Comparison of ENCODE assay signal across 12 mouse cellular contexts in genomic region chr11:120422651-120423568, GRCm38 (mm10). TPM values are rescaled to one million over a fixed set of nuclear protein-coding genes. Genes with fewer than 3 reads are reported as not detected.
DNase-seq lines count a peak whose midpoint lies in the region; ATAC-seq lines count a peak whose summit lies in the region.
"Had no signal": no experiment of that assay in that cellular context is flagged by ENCODE, and none has a peak within 500 bp of the region (broad histone marks: within the 10 kb centered on the region; RNA-seq: fewer than 3 reads in every experiment).

No protein-coding gene starts in this region.

- WGBS in heart, embryonic 11.5 days (ENCODE audit: insufficient replicate concordance), result 84% methylated on average over 13 of the region's 13 CpGs
- 52% methylated on average over 13 of the region's 13 CpGs for WGBS in limb, embryonic 11.5 days
- WGBS in limb, embryonic 10.5 days, result 61% methylated on average over 13 of the region's 13 CpGs
- 50% methylated on average over 13 of the region's 13 CpGs for WGBS in limb, embryonic 15.5 days
- WGBS in forebrain, embryonic 13.5 days, result 92% methylated on average over 13 of the region's 13 CpGs
- 93% methylated on average over 13 of the region's 13 CpGs for WGBS in midbrain, embryonic 10.5 days

- ATAC-seq in heart, embryonic 11.5 days (replicated peaks; ENCODE audit: insufficient number of reproducible peaks, low FRiP score, low TSS enrichment), result no peak
- ATAC-seq in limb, embryonic 11.5 days (ENCODE audit: insufficient number of reproducible peaks, low FRiP score, low TSS enrichment, low read depth), result no peak
- ATAC-seq in limb, embryonic 15.5 days (ENCODE audit: insufficient number of reproducible peaks, low FRiP score, low TSS enrichment, low read depth), result no peak
- no peak for ATAC-seq in forebrain, embryonic 13.5 days
- ATAC-seq: hindbrain, postnatal 0 days; lung, postnatal 0 days had no signal

- no peak overlapping the region for H3K4me2 ChIP-seq in heart, embryonic 11.5 days
- 0 out of 2 replicates have a peak overlapping the region, but pooled peaks have one; percentile 2 for H3K4me2 ChIP-seq in limb, embryonic 11.5 days (ENCODE audit: low read depth, severe bottlenecking)
- no peak overlapping the region for H3K4me2 ChIP-seq in limb, embryonic 15.5 days
- no peak overlapping the region for H3K4me2 ChIP-seq in forebrain, embryonic 13.5 days
- H3K4me2 ChIP-seq: embryonic facial prominence, embryonic 15.5 days had no signal

- no peaks in the 10 kb centered on the region for H3K27me3 ChIP-seq in heart, embryonic 11.5 days (ENCODE audit: control insufficient read depth, insufficient read depth, low read length)
- H3K27me3 ChIP-seq in limb, embryonic 11.5 days (ENCODE audit: control insufficient read depth, insufficient read depth, low read length), result no peaks in the 10 kb centered on the region
- no peaks in the 10 kb centered on the region for H3K27me3 ChIP-seq in limb, embryonic 10.5 days (ENCODE audit: low read depth, poor library complexity, severe bottlenecking)
- H3K27me3 ChIP-seq in limb, embryonic 15.5 days, result no peaks in the 10 kb centered on the region
- no peaks in the 10 kb centered on the region for H3K27me3 ChIP-seq in forebrain, embryonic 13.5 days
- H3K27me3 ChIP-seq in midbrain, embryonic 10.5 days (ENCODE audit: low read depth, poor library complexity, severe bottlenecking), result no peaks in the 10 kb centered on the region
- H3K27me3 ChIP-seq: embryonic facial prominence, embryonic 15.5 days had no signal

- no peaks in the 10 kb centered on the region for H3K4me1 ChIP-seq in heart, embryonic 11.5 days (ENCODE audit: control insufficient read depth, insufficient read depth, low read length)
- no peaks in the 10 kb centered on the region for H3K4me1 ChIP-seq in limb, embryonic 11.5 days (ENCODE audit: control insufficient read depth, insufficient read depth, low read length)
- peaks cover 16% of the 10 kb centered on the region for H3K4me1 ChIP-seq in limb, embryonic 10.5 days
- peaks cover 11% of the 10 kb centered on the region; the same call in 1 of the 2 replicates for H3K4me1 ChIP-seq in limb, embryonic 15.5 days
- H3K4me1 ChIP-seq in forebrain, embryonic 13.5 days, result no peaks in the 10 kb centered on the region
- no peaks in the 10 kb centered on the region for H3K4me1 ChIP-seq in midbrain, embryonic 10.5 days
- H3K4me1 ChIP-seq: embryonic facial prominence, embryonic 15.5 days had no signal

- peaks cover 19% of the 10 kb centered on the region for H3K36me3 ChIP-seq in heart, embryonic 11.5 days (ENCODE audit: control insufficient read depth, insufficient read depth, low read length)
- peaks cover 25% of the 10 kb centered on the region for H3K36me3 ChIP-seq in limb, embryonic 11.5 days (ENCODE audit: control insufficient read depth, insufficient read depth, low read length)
- peaks cover 93% of the 10 kb centered on the region for H3K36me3 ChIP-seq in limb, embryonic 10.5 days
- H3K36me3 ChIP-seq in limb, embryonic 15.5 days, result peaks cover 66% of the 10 kb centered on the region
- H3K36me3 ChIP-seq in forebrain, embryonic 13.5 days (ENCODE audit: poor library complexity, severe bottlenecking), result peaks cover 90% of the 10 kb centered on the region
- H3K36me3 ChIP-seq in midbrain, embryonic 10.5 days, result peaks cover 91% of the 10 kb centered on the region

- no peak for DNase-seq in heart, postnatal 36 days
- peak; percentile 24 for DNase-seq in limb, embryonic 11.5 days (ENCODE audit: low spot score)
- no peak for DNase-seq in limb, embryonic 10.5 days (ENCODE audit: low spot score)
- peak; percentile 15 for DNase-seq in adrenal gland, postnatal 25 days
- no peak for DNase-seq in midbrain, embryonic 10.5 days (ENCODE audit: low spot score)

- peak overlapping the region; percentile 29; the same call in 1 of the 2 replicates for H3K27ac ChIP-seq in heart, embryonic 11.5 days (ENCODE audit: low read depth, low read length)
- H3K27ac ChIP-seq in limb, embryonic 11.5 days (replicated peaks; ENCODE audit: low read depth, low read length), result no peak overlapping the region
- no peak overlapping the region for H3K27ac ChIP-seq in limb, embryonic 10.5 days
- H3K27ac ChIP-seq in limb, embryonic 15.5 days, result peak overlapping the region; percentile 47
- H3K27ac ChIP-seq in forebrain, embryonic 13.5 days, result no peak overlapping the region
- no peak overlapping the region for H3K27ac ChIP-seq in midbrain, embryonic 10.5 days (replicated peaks)
- H3K27ac ChIP-seq: embryonic facial prominence, embryonic 15.5 days; hindbrain, postnatal 0 days; left cerebral cortex, adult 2 months had no signal

- no peak overlapping the region for H3K9ac ChIP-seq in heart, embryonic 11.5 days (ENCODE audit: low read depth, low read length)
- H3K9ac ChIP-seq in limb, embryonic 11.5 days (ENCODE audit: low read length), result no peak overlapping the region
- no peak overlapping the region for H3K9ac ChIP-seq in limb, embryonic 15.5 days
- no peak overlapping the region for H3K9ac ChIP-seq in forebrain, embryonic 13.5 days
- H3K9ac ChIP-seq: embryonic facial prominence, embryonic 15.5 days had no signal

- no peaks in the 10 kb centered on the region for H3K9me3 ChIP-seq in heart, embryonic 11.5 days (replicated peaks; ENCODE audit: control insufficient read depth, low read length)
- no peaks in the 10 kb centered on the region for H3K9me3 ChIP-seq in limb, embryonic 11.5 days (ENCODE audit: control insufficient read depth, low read length)
- H3K9me3 ChIP-seq in limb, embryonic 10.5 days (replicated peaks), result no peaks in the 10 kb centered on the region
- H3K9me3 ChIP-seq in limb, embryonic 15.5 days, result no peaks in the 10 kb centered on the region
- H3K9me3 ChIP-seq in forebrain, embryonic 13.5 days (replicated peaks), result no peaks in the 10 kb centered on the region
- no peaks in the 10 kb centered on the region for H3K9me3 ChIP-seq in midbrain, embryonic 10.5 days (replicated peaks)
- H3K9me3 ChIP-seq: embryonic facial prominence, embryonic 15.5 days had no signal

- intact Hi-C loops in heart, postnatal 36 days (cut with DNase I), result loop anchor here (2.0 kb wide), 2 partner anchors 70 to 312 kb away; no protein-coding TSS in a partner anchor

- no peak overlapping the region for H3K4me3 ChIP-seq in heart, embryonic 11.5 days (ENCODE audit: low read depth, low read length)
- no peak overlapping the region for H3K4me3 ChIP-seq in limb, embryonic 11.5 days (ENCODE audit: low read depth, low read length)
- H3K4me3 ChIP-seq in limb, embryonic 10.5 days, result no peak overlapping the region
- H3K4me3 ChIP-seq in limb, embryonic 15.5 days, result no peak overlapping the region
- H3K4me3 ChIP-seq in forebrain, embryonic 13.5 days, result no peak overlapping the region
- H3K4me3 ChIP-seq in midbrain, embryonic 10.5 days, result no peak overlapping the region
- H3K4me3 ChIP-seq: embryonic facial prominence, embryonic 15.5 days; left cerebral cortex, adult 2 months had no signal

RNA-seq across cellular contexts. Expression of gene Nploc4, which starts 14.6 kb away (rescaled TPM):
- polyA plus RNA-seq in heart, embryonic 11.5 days (2014; fragmentation: Nextera tagmentation; extraction: Ambion mirVana), result 31.0 and 36.7 TPM in 2 replicates
- total RNA-seq in heart, postnatal 36 days (2021), result 10 to 100 TPM; 60.4 to 62.2 TPM
- polyA plus RNA-seq in limb, embryonic 11.5 days (2014; fragmentation: Nextera tagmentation; extraction: Ambion mirVana), result 47.1 and 51.1 TPM in 2 replicates
- 55.7 and 56.8 TPM in 2 replicates for polyA plus RNA-seq in limb, embryonic 10.5 days (2016; fragmentation: Nextera tagmentation; extraction: Ambion mirVana)
- 83.9 and 98.7 TPM in 2 replicates for total RNA-seq in adrenal gland, postnatal 25 days (2021)
- 28.8 and 30.8 TPM in 2 replicates for polyA plus RNA-seq in limb, embryonic 15.5 days (2015; fragmentation: Nextera tagmentation; extraction: Ambion mirVana)
- 33.6 and 33.9 TPM in 2 replicates for polyA plus RNA-seq in forebrain, embryonic 13.5 days (2015; fragmentation: Nextera tagmentation; extraction: Ambion mirVana)
- polyA plus RNA-seq in midbrain, embryonic 10.5 days (2016; fragmentation: Nextera tagmentation; extraction: Ambion mirVana), result 45.1 and 46.5 TPM in 2 replicates

RNA-seq across cellular contexts. Expression of gene Tspan10, which starts 19.5 kb away (rescaled TPM):
- polyA plus RNA-seq in heart, embryonic 11.5 days (2014; fragmentation: Nextera tagmentation; extraction: Ambion mirVana), result not detected in 2 replicates
- 1 to 10 TPM in 1 of 2 experiments, under 1 TPM in 1; 0.35 to 1.2 TPM for total RNA-seq in heart, postnatal 36 days (2021)
- not detected in 2 replicates for polyA plus RNA-seq in limb, embryonic 11.5 days (2014; fragmentation: Nextera tagmentation; extraction: Ambion mirVana)
- polyA plus RNA-seq in limb, embryonic 10.5 days (2016; fragmentation: Nextera tagmentation; extraction: Ambion mirVana), result not detected in 2 replicates
- total RNA-seq in adrenal gland, postnatal 25 days (2021), result 7.3 TPM in 1 of 2 replicates, not detected in the other
- 0.28 and 0.43 TPM in 2 replicates for polyA plus RNA-seq in limb, embryonic 15.5 days (2015; fragmentation: Nextera tagmentation; extraction: Ambion mirVana)
- not detected in 2 replicates for polyA plus RNA-seq in forebrain, embryonic 13.5 days (2015; fragmentation: Nextera tagmentation; extraction: Ambion mirVana)
- polyA plus RNA-seq in midbrain, embryonic 10.5 days (2016; fragmentation: Nextera tagmentation; extraction: Ambion mirVana), result 0.39 TPM in 1 of 2 replicates, not detected in the other
- total RNA-seq: hindbrain, postnatal 0 days had no signal
- polyA plus RNA-seq: hindbrain, postnatal 0 days; lung, postnatal 0 days had no signal

RNA-seq across cellular contexts. Expression of gene Pde6g, which starts 30.4 kb away (rescaled TPM):
- polyA plus RNA-seq in heart, embryonic 11.5 days (2014; fragmentation: Nextera tagmentation; extraction: Ambion mirVana), result 0.24 TPM in 1 of 2 replicates, not detected in the other
- total RNA-seq in heart, postnatal 36 days (2021), result under 1 TPM in 1 of 2 experiments, not detected in 1; 0.75 TPM
- polyA plus RNA-seq in limb, embryonic 11.5 days (2014; fragmentation: Nextera tagmentation; extraction: Ambion mirVana), result 0.19 TPM in 1 of 2 replicates, not detected in the other
- polyA plus RNA-seq in limb, embryonic 10.5 days (2016; fragmentation: Nextera tagmentation; extraction: Ambion mirVana), result 0.24 TPM in 1 of 2 replicates, not detected in the other
- 0.27 TPM in 1 of 2 replicates, not detected in the other for total RNA-seq in adrenal gland, postnatal 25 days (2021)
- 0.17 and 0.52 TPM in 2 replicates for polyA plus RNA-seq in limb, embryonic 15.5 days (2015; fragmentation: Nextera tagmentation; extraction: Ambion mirVana)
- 0.19 and 0.20 TPM in 2 replicates for polyA plus RNA-seq in forebrain, embryonic 13.5 days (2015; fragmentation: Nextera tagmentation; extraction: Ambion mirVana)
- 0.20 and 0.53 TPM in 2 replicates for polyA plus RNA-seq in midbrain, embryonic 10.5 days (2016; fragmentation: Nextera tagmentation; extraction: Ambion mirVana)
- total RNA-seq: hindbrain, postnatal 0 days had no signal
- polyA plus RNA-seq: lung, postnatal 0 days had no signal

RNA-seq across cellular contexts. Expression of gene Oxld1, which starts 35.0 kb away (rescaled TPM):
- 16.9 and 19.6 TPM in 2 replicates for polyA plus RNA-seq in heart, embryonic 11.5 days (2014; fragmentation: Nextera tagmentation; extraction: Ambion mirVana)
- 10 to 100 TPM; 54.1 to 61.4 TPM for total RNA-seq in heart, postnatal 36 days (2021)
- polyA plus RNA-seq in limb, embryonic 11.5 days (2014; fragmentation: Nextera tagmentation; extraction: Ambion mirVana), result 11.5 and 11.9 TPM in 2 replicates
- 9.7 and 10.5 TPM in 2 replicates for polyA plus RNA-seq in limb, embryonic 10.5 days (2016; fragmentation: Nextera tagmentation; extraction: Ambion mirVana)
- total RNA-seq in adrenal gland, postnatal 25 days (2021), result 33.8 and 41.3 TPM in 2 replicates
- 13.1 and 14.4 TPM in 2 replicates for polyA plus RNA-seq in limb, embryonic 15.5 days (2015; fragmentation: Nextera tagmentation; extraction: Ambion mirVana)
- polyA plus RNA-seq in forebrain, embryonic 13.5 days (2015; fragmentation: Nextera tagmentation; extraction: Ambion mirVana), result 9.2 and 10.7 TPM in 2 replicates
- 9.0 and 11.8 TPM in 2 replicates for polyA plus RNA-seq in midbrain, embryonic 10.5 days (2016; fragmentation: Nextera tagmentation; extraction: Ambion mirVana)

RNA-seq across cellular contexts. Expression of gene Ccdc137, which starts 35.0 kb away (rescaled TPM):
- 21.3 and 27.5 TPM in 2 replicates for polyA plus RNA-seq in heart, embryonic 11.5 days (2014; fragmentation: Nextera tagmentation; extraction: Ambion mirVana)
- 1 to 10 TPM; 5.9 to 6.4 TPM for total RNA-seq in heart, postnatal 36 days (2021)
- polyA plus RNA-seq in limb, embryonic 11.5 days (2014; fragmentation: Nextera tagmentation; extraction: Ambion mirVana), result 32.6 and 36.4 TPM in 2 replicates
- 48.9 and 56.7 TPM in 2 replicates for polyA plus RNA-seq in limb, embryonic 10.5 days (2016; fragmentation: Nextera tagmentation; extraction: Ambion mirVana)
- total RNA-seq in adrenal gland, postnatal 25 days (2021), result 24.2 and 27.6 TPM in 2 replicates
- 32.4 and 34.1 TPM in 2 replicates for polyA plus RNA-seq in limb, embryonic 15.5 days (2015; fragmentation: Nextera tagmentation; extraction: Ambion mirVana)
- 30.9 and 31.3 TPM in 2 replicates for polyA plus RNA-seq in forebrain, embryonic 13.5 days (2015; fragmentation: Nextera tagmentation; extraction: Ambion mirVana)
- polyA plus RNA-seq in midbrain, embryonic 10.5 days (2016; fragmentation: Nextera tagmentation; extraction: Ambion mirVana), result 38.9 and 41.8 TPM in 2 replicates

Comparison
In these comparisons a context has a peak if more than half of its experiments do, and no peak if none do; other contexts are left out.
1. H3K27ac ChIP-seq: peak in heart, embryonic 11.5 days (single experiment) and limb, embryonic 15.5 days (single experiment); none in limb, embryonic 11.5 days (single experiment), limb, embryonic 10.5 days (single experiment), forebrain, embryonic 13.5 days (single experiment) and midbrain, embryonic 10.5 days (single experiment).
2. DNase-seq: peak in limb, embryonic 11.5 days (single experiment) and adrenal gland, postnatal 25 days (single experiment); none in heart, postnatal 36 days (0 of 2), limb, embryonic 10.5 days (single experiment) and midbrain, embryonic 10.5 days (single experiment).